Mouse (Mus musculus) lung, postnatal 10 days (tissue): ENCODE results near the gene Ndufb4.

Experiments
- DNase-seq: peaks from one replicate; pipeline ENCODE4 v3.0.0; 2021

Ndufb4 gene

DNA sequence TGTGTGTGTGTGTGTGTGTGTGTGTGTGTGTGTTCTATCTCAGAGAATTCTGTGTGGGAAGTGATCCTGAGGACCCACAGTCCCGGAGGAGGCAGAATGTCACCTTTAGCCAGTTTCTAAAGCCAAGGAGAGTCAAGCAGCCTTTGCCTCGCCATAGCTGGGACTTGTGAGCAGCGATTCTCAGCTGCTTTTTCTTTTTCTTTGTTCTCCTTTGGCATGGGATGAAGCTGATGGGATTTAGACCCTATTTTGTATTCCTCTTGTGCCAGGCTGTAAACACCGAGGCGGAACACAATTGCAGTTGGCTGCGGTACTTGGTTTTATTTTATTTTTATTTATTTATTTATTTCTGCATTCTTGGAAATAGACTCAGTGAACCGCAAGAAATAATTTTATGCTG, 25.2 kb downstream of the Ndufb4 start:
- DNase-seq, result no peak

DNA sequence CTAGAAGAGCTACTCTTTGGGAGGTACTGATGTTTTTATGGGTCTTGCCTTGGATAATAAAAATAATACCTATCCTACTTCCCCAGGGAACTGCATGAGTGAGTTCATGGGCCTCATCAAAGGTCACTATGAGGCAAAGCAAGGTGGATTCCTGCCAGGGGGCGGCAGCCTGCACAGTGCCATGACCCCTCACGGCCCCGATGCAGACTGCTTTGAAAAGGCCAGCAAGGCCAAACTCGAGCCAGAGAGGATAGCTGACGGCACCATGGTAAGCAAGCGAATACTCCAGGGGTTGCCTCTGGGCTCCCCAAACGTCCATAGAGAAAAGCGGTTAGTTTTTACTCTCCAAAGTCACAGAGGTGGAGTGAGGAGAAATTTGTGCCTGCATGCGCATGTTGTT, 25.9 kb downstream of the Ndufb4 start:
- DNase-seq, result no peak

DNA sequence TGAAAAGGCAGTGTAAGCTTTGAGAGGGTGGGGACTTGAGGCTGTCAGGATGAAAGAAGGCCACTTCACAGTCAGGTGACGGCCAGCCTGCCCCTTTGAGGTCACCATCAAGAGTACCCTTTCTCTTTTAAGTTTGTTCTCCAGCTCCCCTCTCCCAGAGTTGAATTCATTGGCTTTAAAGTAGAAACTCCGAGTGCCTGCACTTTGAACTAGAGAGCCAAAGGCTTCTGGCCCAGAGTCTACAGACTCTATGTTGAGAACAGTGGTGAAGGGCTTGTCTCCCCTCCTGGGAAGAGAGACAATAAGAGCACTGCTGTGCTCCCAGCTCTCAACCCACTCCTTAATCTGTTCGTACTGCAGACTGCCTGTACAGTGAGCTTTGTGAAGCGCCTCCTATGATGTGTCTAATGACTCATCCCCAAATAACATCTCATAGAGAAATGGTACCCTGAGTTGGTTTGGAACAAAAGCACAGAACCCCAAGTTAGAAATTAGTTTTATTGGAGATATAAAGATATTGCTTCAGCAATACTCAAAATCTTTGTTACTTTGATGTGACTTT, 27.8 kb downstream of the Ndufb4 start:
- DNase-seq, result no peak

DNA sequence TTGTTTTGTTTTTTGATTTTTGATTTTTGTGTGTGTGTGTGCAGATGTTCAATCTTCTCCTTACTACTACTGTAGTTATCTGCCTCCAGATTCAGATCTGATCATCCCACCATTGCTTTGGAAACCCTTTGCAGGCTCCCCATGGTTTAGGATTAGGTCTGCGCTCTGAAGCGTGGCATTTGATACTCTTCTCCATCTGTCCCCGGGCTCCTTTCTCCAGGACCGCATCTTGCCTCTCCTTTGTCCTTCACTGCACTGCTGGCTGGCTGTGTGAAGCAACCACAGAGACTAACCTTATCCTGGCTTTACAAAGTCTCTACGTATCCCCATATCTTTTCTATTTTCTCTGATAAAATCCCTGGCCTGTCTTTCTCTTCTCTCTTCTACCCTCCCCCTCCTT, 31.3 kb downstream of the Ndufb4 start:
- no peak for DNase-seq

DNA sequence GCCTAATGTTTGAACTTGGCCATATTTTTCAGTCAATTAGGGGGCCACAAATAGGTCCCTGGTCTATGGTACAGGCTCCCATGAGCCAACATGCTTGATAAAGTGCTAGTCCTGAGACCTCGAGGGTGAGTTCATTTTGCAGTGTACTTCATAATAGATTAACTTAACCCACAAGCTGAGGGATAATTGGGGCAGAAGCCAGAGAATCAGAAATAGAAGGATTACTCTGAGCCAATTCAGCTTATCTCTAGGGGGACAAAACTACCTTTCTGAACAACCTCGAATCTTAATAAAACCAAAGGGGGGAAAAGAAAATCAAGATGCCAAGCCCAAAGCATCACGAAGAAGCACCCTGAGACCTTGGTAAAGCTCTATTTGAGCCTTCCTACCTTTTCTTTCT, 31.9 kb downstream of the Ndufb4 start:
- DNase-seq, result no peak

DNA sequence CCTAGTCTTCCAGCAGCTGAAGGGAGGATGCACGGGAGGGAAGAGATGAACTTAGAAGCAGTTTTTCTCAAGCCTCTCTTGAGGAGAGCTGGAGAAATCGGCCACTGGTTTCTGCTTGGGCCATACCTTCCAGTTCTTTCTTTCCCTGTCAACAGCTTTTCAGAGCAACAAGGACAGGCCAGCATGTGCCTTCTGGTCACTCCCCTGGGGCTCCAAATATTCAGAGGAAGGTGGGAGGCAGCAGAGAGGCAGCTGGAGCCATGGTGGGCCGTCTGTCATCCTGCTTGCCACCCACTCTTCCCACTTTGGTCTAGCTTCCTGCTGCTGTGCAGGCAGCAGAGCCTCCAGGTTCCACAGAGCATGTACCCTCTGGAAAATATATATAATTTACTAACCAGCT, 36.6 kb downstream of the Ndufb4 start:
- no peak for DNase-seq

DNA sequence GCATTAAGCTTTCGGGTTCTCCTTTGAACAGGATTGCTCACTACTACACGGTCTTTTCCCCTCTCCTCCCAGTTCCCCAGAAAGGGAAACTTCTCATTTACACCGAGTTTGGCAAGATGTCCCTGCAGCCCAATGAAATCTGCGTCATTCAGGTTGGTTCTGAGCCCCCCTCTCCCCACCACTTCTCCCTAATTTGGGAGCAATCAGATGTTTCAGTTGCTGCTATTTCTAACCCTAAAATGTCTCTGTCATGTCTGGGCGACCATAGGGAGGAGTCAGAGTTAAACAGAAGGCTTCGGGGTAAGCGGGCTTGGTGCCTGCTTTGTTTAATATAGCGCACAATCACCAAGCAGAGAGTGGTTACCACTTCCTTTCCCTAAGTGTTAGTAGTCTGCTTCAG, 38.1 kb downstream of the Ndufb4 start:
- no peak for DNase-seq

DNA sequence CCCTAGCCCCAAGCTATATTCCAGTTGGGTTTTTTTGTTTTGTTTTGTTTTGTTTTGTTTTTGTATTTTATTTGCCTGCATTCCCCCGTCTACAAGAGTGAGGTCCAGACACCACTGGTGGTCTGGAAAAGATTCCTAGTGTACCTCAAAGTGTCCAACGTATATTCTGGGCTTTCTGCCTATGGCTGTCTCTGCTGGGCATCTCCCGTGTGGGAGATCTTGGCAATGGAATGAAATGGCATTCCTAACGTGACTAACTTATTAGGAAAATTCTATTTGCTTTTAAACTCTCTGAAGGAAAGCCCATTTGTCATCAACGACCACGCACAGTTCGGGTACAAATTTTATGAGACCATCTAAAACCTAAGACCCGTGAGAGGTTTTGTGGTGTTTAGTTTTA, 38.8 kb downstream of the Ndufb4 start:
- no peak for DNase-seq

DNA sequence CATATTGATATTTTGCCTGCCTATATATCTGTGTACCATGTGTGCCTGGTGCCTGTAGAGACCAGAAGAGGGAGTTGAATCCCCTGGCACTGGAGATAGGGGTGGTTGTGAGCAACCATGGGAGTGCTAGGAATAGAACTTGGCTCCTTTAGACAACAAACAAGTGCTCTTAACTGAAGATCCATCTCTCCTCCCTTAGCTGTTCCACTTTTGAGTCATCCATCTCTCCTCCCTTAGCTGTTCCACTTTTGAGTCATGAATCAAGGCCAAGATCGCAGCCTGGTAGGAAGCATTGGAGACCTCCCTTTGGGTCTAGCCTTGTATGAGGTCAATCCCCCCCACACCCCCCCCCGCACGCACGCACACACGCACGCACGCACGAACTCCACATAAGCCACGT, 39.7 kb downstream of the Ndufb4 start:
- DNase-seq, result no peak

DNA sequence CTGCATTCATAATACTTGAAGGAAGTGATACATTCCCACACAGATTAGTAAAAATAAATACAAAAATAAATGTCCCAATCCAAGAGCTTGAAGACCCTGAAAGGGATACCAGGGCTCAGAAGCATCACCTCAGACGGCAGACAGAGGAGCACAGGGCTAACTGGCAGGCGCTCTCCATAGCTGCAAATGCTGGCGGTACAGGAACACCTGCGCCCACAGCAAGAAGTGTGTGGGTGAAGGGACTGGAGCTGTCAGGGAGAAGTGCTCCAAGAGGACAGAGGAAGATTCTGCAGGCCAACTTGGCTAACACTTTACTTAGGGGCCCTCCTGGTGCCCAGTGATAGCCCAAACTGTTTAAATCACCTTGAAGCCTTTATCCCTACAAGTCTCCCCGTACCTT, 42.2 kb downstream of the Ndufb4 start:
- DNase-seq, result no peak

DNA sequence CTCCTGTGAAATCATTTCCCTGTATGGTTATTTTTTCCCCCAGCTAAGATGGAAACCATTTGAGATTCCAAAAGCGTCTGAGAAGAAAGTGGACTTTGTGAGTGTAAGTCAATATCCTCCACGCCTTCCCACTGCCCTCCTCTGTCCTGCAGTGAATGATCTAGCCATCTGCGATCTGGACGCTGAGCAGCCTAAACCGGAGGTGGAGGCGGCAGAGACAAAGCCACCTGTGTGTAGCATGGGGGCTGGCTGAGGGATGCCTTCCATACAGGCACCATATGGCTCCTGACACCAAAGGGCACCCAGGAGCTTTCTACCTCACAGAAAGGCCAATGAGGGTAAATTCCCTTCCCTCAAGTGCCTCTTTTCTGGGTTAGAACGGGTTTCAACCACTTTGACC, 43.2 kb downstream of the Ndufb4 start:
- no peak for DNase-seq

DNA sequence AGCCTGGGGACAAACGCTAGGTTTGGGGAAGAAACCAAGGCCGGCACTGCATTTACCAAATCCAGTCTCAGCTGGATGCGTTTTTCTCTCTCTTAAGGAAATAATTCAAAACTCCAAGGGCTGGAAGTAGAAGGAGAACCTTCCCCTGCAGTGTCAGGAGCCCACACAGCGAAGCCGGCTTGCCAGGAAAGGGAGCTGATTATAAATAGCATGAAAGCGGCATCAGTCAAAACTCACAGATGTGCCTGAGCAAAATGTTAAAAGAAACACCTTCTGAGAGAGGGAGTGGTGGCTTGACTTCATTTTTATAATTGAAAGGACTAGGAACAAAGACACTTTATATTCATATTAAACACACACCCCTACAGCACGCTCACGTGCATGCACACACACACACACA, 43.9 kb downstream of the Ndufb4 start:
- DNase-seq, result no peak

DNA sequence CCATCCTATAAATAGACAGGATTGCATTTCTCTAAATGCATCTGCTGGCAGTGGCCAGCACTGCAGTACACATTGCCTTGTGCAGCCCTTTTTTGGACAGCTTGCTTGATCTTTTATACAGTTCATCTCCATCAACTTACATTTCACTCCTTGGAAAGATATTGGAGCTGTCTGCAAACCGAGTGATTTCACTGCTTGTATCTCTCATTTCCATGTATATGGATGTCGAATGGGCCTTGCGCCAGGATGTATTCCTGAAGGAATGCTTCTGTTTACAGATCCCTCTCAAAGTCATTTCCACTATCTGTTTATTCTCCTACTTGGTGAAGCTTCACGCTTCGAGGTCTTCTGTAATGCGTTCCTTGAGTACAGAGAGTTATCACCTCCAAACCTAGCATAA, 50.0 kb downstream of the Ndufb4 start:
- no peak for DNase-seq

DNA sequence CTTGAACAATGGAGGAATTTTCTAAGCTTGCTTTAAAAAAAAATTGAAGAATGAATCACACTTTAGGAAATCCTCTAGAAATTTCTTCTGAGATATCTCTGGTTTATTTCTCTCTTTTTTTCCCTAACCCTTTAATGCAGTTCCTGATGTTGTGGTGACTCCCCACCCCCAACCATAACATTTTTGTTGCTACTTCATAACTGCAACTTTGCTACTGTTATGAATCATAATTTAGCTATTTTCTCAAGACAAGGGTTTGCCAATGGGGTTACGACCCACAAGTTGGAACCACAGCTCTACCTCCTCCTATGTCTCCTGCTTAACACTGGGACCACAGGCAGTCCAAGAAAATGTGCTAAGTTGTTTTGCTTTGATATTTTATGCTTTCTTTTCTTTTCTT, 50.8 kb downstream of the Ndufb4 start:
- no peak for DNase-seq

DNA sequence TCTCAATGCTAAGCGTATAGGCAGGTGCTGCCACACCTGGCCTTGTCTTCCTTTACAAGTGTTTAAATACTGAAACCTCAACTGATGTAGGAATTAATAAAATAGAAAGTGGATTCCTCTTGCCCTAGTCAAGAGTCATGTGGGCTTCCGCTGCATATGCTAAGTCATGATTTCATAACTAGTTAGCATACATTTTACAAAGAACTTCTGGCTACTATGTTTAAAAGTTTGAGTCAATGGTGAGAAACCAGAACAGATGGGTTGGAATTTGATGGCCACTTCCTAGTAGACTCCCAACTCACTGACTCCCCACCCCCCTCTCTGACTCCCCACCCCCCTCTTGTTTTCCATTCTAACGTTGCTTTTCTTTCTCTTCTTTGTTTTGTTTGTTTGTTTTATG, 54.9 kb downstream of the Ndufb4 start:
- DNase-seq, result no peak

DNA sequence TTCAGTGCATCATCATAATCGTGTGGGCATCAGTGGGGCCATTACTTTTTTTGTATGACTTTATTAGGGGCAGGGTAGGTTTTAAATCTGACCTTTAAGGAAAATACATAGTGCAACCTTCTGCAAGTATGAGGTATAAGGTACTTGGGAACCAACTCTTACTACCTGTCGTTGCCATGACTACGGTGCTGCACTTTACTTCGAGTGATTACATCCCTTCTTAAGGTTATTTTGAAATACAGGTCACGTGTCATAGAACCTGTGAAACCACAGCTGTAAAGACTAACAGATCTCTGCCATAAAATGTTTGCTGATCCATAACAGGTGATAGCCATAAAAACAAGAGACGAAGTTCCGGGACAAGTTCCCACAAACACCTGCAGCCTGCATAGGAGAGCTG, 55.8 kb downstream of the Ndufb4 start:
- no peak for DNase-seq

DNA sequence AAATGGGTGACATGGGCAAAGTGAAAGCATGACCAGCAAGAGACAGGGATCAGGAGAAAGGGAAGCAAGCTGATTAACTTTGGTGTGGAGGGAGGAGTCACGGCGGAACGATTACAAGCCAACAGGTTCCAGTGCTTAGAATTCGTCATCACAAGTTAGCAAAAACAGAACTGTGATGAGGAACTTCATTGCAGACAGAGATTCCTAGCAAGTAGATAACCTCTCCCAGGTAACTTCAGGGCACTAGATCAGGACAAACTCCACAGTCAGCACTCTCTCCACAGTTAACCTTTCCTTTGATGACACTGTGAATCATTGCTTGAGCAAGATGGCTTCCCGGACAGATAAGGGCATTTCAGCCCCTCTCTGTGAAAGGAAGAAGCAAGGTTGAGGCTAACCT, 56.8 kb downstream of the Ndufb4 start:
- no peak for DNase-seq
